Mouse (Mus musculus) cortical plate, adult 2 months (tissue): ENCODE measurements around the gene Ntn5.

Experiments used
- CTCF ChIP-seq: fragments of 200-500 bp; IDR thresholded peaks from 2 replicates; pipeline ENCODE4 v1.5.1; 2011; ENCODE audit warnings: mild to moderate bottlenecking, control low read depth, low read length; ENCODE audit not compliant: insufficient read depth; ENCODE audit errors: extremely low read depth
- POLR2A ChIP-seq: fragments of 200-500 bp; IDR thresholded peaks from 2 replicates; pipeline ENCODE4 v1.6.1; 2011; ENCODE audit warnings: mild to moderate bottlenecking, low read length, control low read depth; ENCODE audit not compliant: insufficient read depth; ENCODE audit errors: extremely low read depth

DNA sequence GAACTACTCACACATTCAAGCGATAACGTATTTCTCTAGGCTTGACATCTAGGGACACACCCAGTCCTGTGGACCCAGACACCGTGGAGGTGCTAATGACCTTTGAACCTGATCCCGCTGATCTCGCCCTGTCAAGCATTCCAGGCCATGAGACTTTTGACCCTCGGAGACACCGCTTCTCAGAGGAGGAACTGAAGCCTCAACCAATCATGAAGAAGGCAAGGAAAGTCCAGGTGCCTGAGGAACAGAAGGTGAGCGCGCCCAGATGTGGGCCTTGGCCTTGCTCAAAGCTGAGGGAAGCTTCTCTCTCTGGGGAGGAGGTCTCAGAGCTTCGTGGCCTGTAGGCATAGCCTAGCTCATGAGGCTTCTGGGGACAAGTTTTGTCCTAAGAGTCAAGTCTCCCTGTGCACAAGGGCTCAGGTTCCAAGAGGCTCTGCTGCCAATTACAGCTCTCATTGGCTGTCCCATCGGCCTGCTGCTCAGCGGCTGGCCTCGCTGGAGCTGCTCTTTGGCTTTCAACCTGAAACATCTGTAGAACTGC, 24.5 kb downstream of the Ntn5 start:
- TF ChIP-seq POLR2A, result peak; percentile 26; the same call in 1 of the 2 replicates
- no peak for TF ChIP-seq CTCF
